Mouse (Mus musculus) central nervous system, embryonic 11.5 days (tissue): ENCODE data around the gene Uncx. TPM values are rescaled to one million over a fixed set of nuclear protein-coding genes. Genes with fewer than 3 reads are reported as not detected.

Experiments
- polyA plus RNA-seq: library from polyadenylated mRNA; depleted of rRNA; stranded (reverse); fragments of >200 nt; gene quantifications from 2 replicates; pipeline ENCODE4 v1.2.3, GENCODE M21; 2012; rRNA removed

Gene Uncx
- 30.3 and 57.8 TPM in 2 replicates for polyA plus RNA-seq

GRCm38 (mm10) chr5:139543214-139543613 lies at the start of gene Uncx:
Gene Uncx, plus strand, starts transcription at chr5:139543494.

Other genes starting within 250 kb of the Uncx start
- gene Adap1, start 217.9 kb upstream of the Uncx start, polyA plus RNA-seq = 2.2 and 3.6 TPM in 2 replicates
- 100 and 138 TPM in 2 replicates for gene Cox19, start 192.1 kb upstream of the Uncx start, polyA plus RNA-seq
- 0.05 and 0.24 TPM in 2 replicates for gene Cyp2w1, start 190.9 kb upstream of the Uncx start, polyA plus RNA-seq
- gene Gpr146, start 165.8 kb upstream of the Uncx start, polyA plus RNA-seq = 2.0 and 2.7 TPM in 2 replicates
- 0.13 and 0.30 TPM in 2 replicates for gene C130050O18Rik, start 138.2 kb upstream of the Uncx start, polyA plus RNA-seq
- 0.66 and 0.89 TPM in 2 replicates for gene Gper1, start 120.3 kb upstream of the Uncx start, polyA plus RNA-seq
- 24.5 and 63.5 TPM in 2 replicates for gene 3110082I17Rik, start 83.0 kb upstream of the Uncx start, polyA plus RNA-seq
- gene Zfand2a, start 58.9 kb upstream of the Uncx start, polyA plus RNA-seq = 10.7 and 16.4 TPM in 2 replicates
- gene Micall2, start 192.8 kb downstream of the Uncx start, polyA plus RNA-seq = 5.4 and 6.5 TPM in 2 replicates
- gene Ints1, start 232.2 kb downstream of the Uncx start, polyA plus RNA-seq = 40.1 and 48.0 TPM in 2 replicates
- 6.7 and 8.2 TPM in 2 replicates for gene Mafk, start 248.0 kb downstream of the Uncx start, polyA plus RNA-seq